Mouse (Mus musculus) myocyte (in vitro differentiated cells): Measurements from ENCODE around the gene Zfp638. TPM values are rescaled to one million over a fixed set of nuclear protein-coding genes. Genes with fewer than 3 reads are reported as not detected.
"Not testable (repeated sequence)": the region's sequence is repeated elsewhere in the genome, so short reads cannot be mapped to it uniquely, and the experiment has no call there.

Experiments
- H3K27me3 ChIP-seq: one replicate; pipeline ENCODE4 v1.6.1; 2011; ENCODE audit not compliant: control insufficient read depth, insufficient read depth, insufficient read length
- H3K36me3 ChIP-seq: one replicate; pipeline ENCODE4 v1.6.1; 2011; ENCODE audit not compliant: control insufficient read depth, insufficient read depth
- H3K4me2 ChIP-seq: one replicate; pipeline ENCODE4 v1.6.1; 2011; ENCODE audit warnings: low read depth, control low read depth
- H3K4me3 ChIP-seq: one replicate; pipeline ENCODE4 v1.5.1; 2011; ENCODE audit warnings: mild to moderate bottlenecking, control low read depth, moderate library complexity
- H3K79me2 ChIP-seq: one replicate; pipeline ENCODE4 v1.6.1; 2011; ENCODE audit not compliant: control insufficient read depth, insufficient read depth
- H3ac ChIP-seq: one replicate; pipeline ENCODE4 v1.6.1; 2011; ENCODE audit not compliant: control insufficient read depth, insufficient read length
- CEBPB ChIP-seq: IDR thresholded peaks from 2 replicates; pipeline ENCODE4 v1.6.1; 2011; ENCODE audit warnings: mild to moderate bottlenecking, moderate library complexity; ENCODE audit not compliant: poor library complexity, insufficient read depth, severe bottlenecking
- E2F4 ChIP-seq: IDR thresholded peaks from one replicate; pipeline ENCODE4 v1.6.1; 2011; ENCODE audit warnings: mild to moderate bottlenecking, control low read depth, moderate library complexity; ENCODE audit not compliant: insufficient read depth
- MAX ChIP-seq: IDR thresholded peaks from one replicate; pipeline ENCODE4 v1.6.1; 2011; ENCODE audit warnings: low read depth, mild to moderate bottlenecking, control low read depth
- MYOD1 ChIP-seq, 3 experiments: IDR thresholded peaks; one replicate each; pipeline ENCODE4 v1.6.1; 2011; ENCODE audit warnings: control low read depth in 2 of 3, low read depth in 2 of 3, mild to moderate bottlenecking in 2 of 3, moderate library complexity in 1 of 3; ENCODE audit not compliant: insufficient read length in 2 of 3, control insufficient read depth in 1 of 3
- MYOG ChIP-seq, 3 experiments: IDR thresholded peaks; one replicate each; pipeline ENCODE4 v1.6.1; 2011; ENCODE audit warnings: control low read depth in 2 of 3, low read depth in 2 of 3, mild to moderate bottlenecking in 2 of 3; ENCODE audit not compliant: insufficient read length in 2 of 3, control insufficient read depth in 1 of 3, insufficient read depth in 1 of 3
- POLR2A ChIP-seq: IDR thresholded peaks from one replicate; pipeline ENCODE4 v1.6.1; 2011; ENCODE audit warnings: low read depth, mild to moderate bottlenecking, control low read depth, moderate library complexity; ENCODE audit not compliant: insufficient read length
- POLR2AphosphoS2 ChIP-seq: IDR thresholded peaks from one replicate; pipeline ENCODE4 v1.6.1; 2011; ENCODE audit warnings: low read depth, control low read depth; ENCODE audit not compliant: insufficient read length
- REST ChIP-seq: IDR thresholded peaks from one replicate; pipeline ENCODE4 v1.6.1; 2011; ENCODE audit warnings: mild to moderate bottlenecking, control low read depth, moderate library complexity; ENCODE audit not compliant: insufficient read depth, insufficient read length
- SRF ChIP-seq: IDR thresholded peaks from one replicate; pipeline ENCODE4 v1.6.1; 2011; ENCODE audit warnings: low read depth; ENCODE audit not compliant: control insufficient read depth, insufficient read length
- TCF12 ChIP-seq: IDR thresholded peaks from one replicate; pipeline ENCODE4 v1.6.1; 2011; ENCODE audit warnings: mild to moderate bottlenecking, control low read depth; ENCODE audit not compliant: poor library complexity, insufficient read depth, severe bottlenecking
- TCF3 ChIP-seq: IDR thresholded peaks from one replicate; pipeline ENCODE4 v1.6.1; 2011; ENCODE audit warnings: low read depth, control low read depth; ENCODE audit not compliant: insufficient read length
- USF1 ChIP-seq: IDR thresholded peaks from one replicate; pipeline ENCODE4 v1.6.1; 2011; ENCODE audit warnings: low read depth, mild to moderate bottlenecking, control low read depth, moderate library complexity
- polyA plus RNA-seq: library from polyadenylated mRNA; unstranded; fragments of >200 nt; fragmentation: generic; extraction: Trizol; gene quantifications from one replicate; pipeline ENCODE4 v1.2.1, GENCODE M21; 2012; ENCODE audit warnings: missing spikeins

Zfp638 gene
- polyA plus RNA-seq, 1 experiment: 6.0 TPM

GRCm38 (mm10) chr6:83831606-83832123, 35.2 kb upstream of the Zfp638 start, which contains the start of gene Paip2b:
Gene Paip2b (minus strand): TSS chr6:83831741.
- H3K4me3 ChIP-seq: peak within 1 kb of the TSS; percentile 43
- peak within 1 kb of the TSS; percentile 96 for H3K4me2 ChIP-seq
- no peaks in the 10 kb centered on the region for H3K36me3 ChIP-seq
- peak within 1 kb of the TSS; percentile 58 for H3ac ChIP-seq
- peaks cover 10% of the 10 kb centered on the region for H3K27me3 ChIP-seq
- TF ChIP-seq POLR2A (peak; percentile 100), REST (peak; percentile 56), SRF (peak; percentile 76), CEBPB (no peak), USF1 (no peak), MYOD1 (IDR thresholded peaks at IDR 0.05; ENCODE audit: control insufficient read depth in 1 of 3, insufficient read length in 2 of 3, low read depth in 2 of 3) (peak in 1 of 3 experiments; percentile 3), POLR2AphosphoS2 (peak; percentile 100), MYOG (IDR thresholded peaks at IDR 0.05; ENCODE audit: control insufficient read depth in 1 of 3, insufficient read depth in 1 of 3, insufficient read length in 2 of 3, low read depth in 2 of 3) (peak in 2 of 3 experiments; percentile 7 to 36)
- H3K79me2 ChIP-seq: no peaks in the 10 kb centered on the region

GRCm38 (mm10) chr6:83832393-83832792, 34.5 kb upstream of the Zfp638 start:
- Histone ChIP-seq H3K4me2 (peak overlapping the region; percentile 95), H3K4me3 (peak overlapping the region; percentile 43)
- not testable (repeated sequence) for H3ac ChIP-seq, H3K36me3 ChIP-seq, H3K79me2 ChIP-seq, H3K27me3 ChIP-seq

DNA sequence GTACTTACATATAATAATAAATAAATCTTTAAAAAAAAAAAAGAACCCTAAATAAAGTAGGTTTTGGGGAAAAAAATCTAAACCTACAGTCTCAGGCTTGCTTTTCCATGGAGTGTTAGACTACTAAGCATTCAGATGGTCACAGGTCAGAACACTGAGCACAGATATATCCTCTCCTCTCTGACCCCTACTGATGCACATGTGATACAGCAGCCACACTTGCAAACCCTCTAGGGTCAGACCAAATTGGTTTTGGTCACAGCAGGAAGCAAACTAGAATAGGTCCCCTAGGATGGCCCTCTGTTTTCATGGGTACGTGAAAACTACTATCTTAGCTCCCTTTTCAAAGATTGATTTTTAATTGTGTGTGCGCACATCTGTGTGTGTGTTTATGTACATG, 30.1 kb upstream of the Zfp638 start:
- TF ChIP-seq POLR2A: no peak
- no peak for TF ChIP-seq REST
- no peak for TF ChIP-seq E2F4
- TF ChIP-seq SRF: no peak
- TF ChIP-seq POLR2AphosphoS2: no peak
- no peak for TF ChIP-seq CEBPB
- TF ChIP-seq MYOG (IDR thresholded peaks at IDR 0.05; ENCODE audit: control insufficient read depth in 1 of 3, insufficient read depth in 1 of 3, insufficient read length in 2 of 3, low read depth in 2 of 3): no peak
- no peak for TF ChIP-seq MAX
- no peak for TF ChIP-seq TCF12
- no peak for TF ChIP-seq TCF3
- TF ChIP-seq USF1: no peak
- TF ChIP-seq MYOD1 (IDR thresholded peaks at IDR 0.05; ENCODE audit: control insufficient read depth in 1 of 3, insufficient read length in 2 of 3, low read depth in 2 of 3): no peak
- H3K4me3 ChIP-seq: no peak overlapping the region
- peaks cover 15% of the 10 kb centered on the region for H3K27me3 ChIP-seq
- H3K4me2 ChIP-seq: no peak overlapping the region
- H3K79me2 ChIP-seq: no peaks in the 10 kb centered on the region
- H3ac ChIP-seq: no peak overlapping the region
- H3K36me3 ChIP-seq: no peaks in the 10 kb centered on the region

- no peaks in the 10 kb centered on the region for H3K79me2 ChIP-seq
- H3K27me3 ChIP-seq: peaks cover 16% of the 10 kb centered on the region
- H3K36me3 ChIP-seq: no peaks in the 10 kb centered on the region
- TF ChIP-seq TCF3: no peak
- H3K4me2 ChIP-seq: no peak overlapping the region
- no peak overlapping the region for H3K4me3 ChIP-seq
- no peak overlapping the region for H3ac ChIP-seq
These were observed 28.9 kb upstream of the Zfp638 start for GRCm38 (mm10) chr6:83838046-83838445.

- Histone ChIP-seq H3ac (no peak overlapping the region), H3K4me3 (no peak overlapping the region), H3K27me3 (peaks cover 16% of the 10 kb centered on the region), H3K36me3 (no peaks in the 10 kb centered on the region), H3K79me2 (no peaks in the 10 kb centered on the region), H3K4me2 (no peak overlapping the region)
- TF ChIP-seq MAX: no peak
- TF ChIP-seq POLR2A: no peak
- no peak for TF ChIP-seq POLR2AphosphoS2
- no peak for TF ChIP-seq REST
- no peak for TF ChIP-seq TCF12
These were observed 26.8 kb upstream of the Zfp638 start for GRCm38 (mm10) chr6:83840086-83840485.

DNA sequence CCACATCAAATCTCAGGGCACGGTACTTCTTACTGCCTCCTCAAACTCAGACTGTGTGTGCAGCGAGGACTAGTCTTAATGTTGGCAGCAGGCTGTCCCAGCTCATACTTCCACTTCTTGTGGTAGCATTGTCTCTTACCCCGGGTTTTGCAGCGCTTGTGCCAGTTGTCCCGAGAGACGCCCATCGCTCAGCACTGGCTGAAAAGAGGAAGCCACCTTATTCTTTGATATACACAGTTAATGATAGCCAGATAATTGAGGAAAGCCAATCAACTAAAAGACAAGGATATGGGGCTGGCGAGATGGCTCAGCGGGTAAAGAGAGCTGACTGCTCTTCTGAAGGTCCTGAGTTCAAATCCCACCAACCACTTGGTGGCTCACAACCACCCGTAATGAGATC, 22.0 kb upstream of the Zfp638 start:
- H3K36me3 ChIP-seq: no peaks in the 10 kb centered on the region
- H3K4me3 ChIP-seq: no peak overlapping the region
- no peak overlapping the region for H3K4me2 ChIP-seq
- peaks cover 18% of the 10 kb centered on the region for H3K27me3 ChIP-seq
- TF ChIP-seq SRF (no peak), USF1 (no peak), REST (no peak), MYOD1 (IDR thresholded peaks at IDR 0.05; ENCODE audit: control insufficient read depth in 1 of 3, insufficient read length in 2 of 3, low read depth in 2 of 3) (no peak), TCF12 (no peak), POLR2A (no peak), MAX (no peak), MYOG (IDR thresholded peaks at IDR 0.05; ENCODE audit: control insufficient read depth in 1 of 3, insufficient read depth in 1 of 3, insufficient read length in 2 of 3, low read depth in 2 of 3) (no peak), TCF3 (no peak), CEBPB (no peak), POLR2AphosphoS2 (no peak), E2F4 (no peak)
- H3K79me2 ChIP-seq: no peaks in the 10 kb centered on the region
- no peak overlapping the region for H3ac ChIP-seq
